ENCODE assay signal across 8 mouse cellular contexts in genomic region chr9:96705576-96706285, GRCm38 (mm10). TPM values are rescaled to one million over a fixed set of nuclear protein-coding genes. Genes with fewer than 3 reads are reported as not detected.
DNase-seq lines count a peak whose midpoint lies in the region; ATAC-seq lines count a peak whose summit lies in the region.

No protein-coding gene starts in this region.

- peak overlapping the region; percentile 14; the same call in 1 of the 2 replicates for H3K9ac ChIP-seq in stomach, embryonic 15.5 days

- 20% methylated on average over 11 of the region's 11 CpGs for WGBS in stomach, embryonic 15.5 days

- H3K27ac ChIP-seq in stomach, embryonic 15.5 days, result peak overlapping the region; percentile 36

- no peaks in the 10 kb centered on the region for H3K27me3 ChIP-seq in stomach, embryonic 15.5 days (replicated peaks)

- H3K4me3 ChIP-seq in stomach, embryonic 15.5 days (replicated peaks), result no peak overlapping the region

- peaks cover 11% of the 10 kb centered on the region for H3K4me1 ChIP-seq in stomach, embryonic 15.5 days

- peak; percentile 89 for DNase-seq in CD4-positive helper T cell, adult 2 months (ENCODE audit: low read depth, low spot score)
- peak; percentile 89 for DNase-seq in adrenal gland, adult 8-10 months
- DNase-seq in fibroblast of lung, adult 2 months (ENCODE audit: low read depth), result peak; percentile 54
- peak; percentile 86 to 88 for DNase-seq in heart, postnatal 10 days
- DNase-seq in kidney, postnatal 25 days, result peak; percentile 93 to 97
- DNase-seq in layer of hippocampus, postnatal 36 days, result no peak

- no peaks in the 10 kb centered on the region for H3K9me3 ChIP-seq in stomach, embryonic 15.5 days

- peak; percentile 81 for ATAC-seq in megakaryocyte-erythroid progenitor cell, adult 5-6 weeks (replicated peaks; ENCODE audit: low FRiP score, low TSS enrichment, poor library complexity, severe bottlenecking)
- ATAC-seq in stomach, embryonic 15.5 days (ENCODE audit: insufficient read depth, low FRiP score, low read depth), result peak; percentile 87; the same call in 1 of the 2 replicates

- peak overlapping the region; percentile 15 for H3K4me2 ChIP-seq in stomach, embryonic 15.5 days

- intact Hi-C loops in heart, postnatal 10 days (cut with DNase I), result no loop called here

- no peaks in the 10 kb centered on the region for H3K36me3 ChIP-seq in stomach, embryonic 15.5 days

RNA-seq across cellular contexts. Expression of gene Zbtb38, which starts 46.9 kb away (rescaled TPM):
- total RNA-seq in adrenal gland, adult 8-10 months (2022), result 10 to 100 TPM; 55.4 to 88.4 (median 70.5) TPM
- 10 to 100 TPM; 30.2 to 37.0 TPM for total RNA-seq in heart, postnatal 10 days (2021)
- 17.4 and 28.9 TPM in 2 replicates for total RNA-seq in megakaryocyte-erythroid progenitor cell, adult 5-6 weeks (2014; fragmentation: Nextera tagmentation)
- total RNA-seq in megakaryocyte-erythroid progenitor cell, adult 5-6 weeks (2017), result 21.1 and 38.7 TPM in 2 replicates
- polyA plus RNA-seq in stomach, embryonic 15.5 days (2015; fragmentation: Nextera tagmentation; extraction: Ambion mirVana), result 24.1 and 24.9 TPM in 2 replicates
- total RNA-seq in layer of hippocampus, postnatal 36 days (2021), result 10 to 100 TPM; 56.4 to 63.4 TPM

Comparison
In these comparisons a context has a peak if more than half of its experiments do, and no peak if none do; other contexts are left out.
1. DNase-seq: peak in CD4-positive helper T cell, adult 2 months (single experiment), adrenal gland, adult 8-10 months (single experiment), fibroblast of lung, adult 2 months (single experiment), heart, postnatal 10 days (2 of 2) and kidney, postnatal 25 days (2 of 2); none in layer of hippocampus, postnatal 36 days (0 of 2).